Mouse (Mus musculus) lung, adult 2 months (tissue): ENCODE results near the gene Sh3d21.

ENCODE experiments used
- CTCF ChIP-seq: fragments of 200-500 bp; IDR thresholded peaks from 2 replicates; pipeline ENCODE4 v1.5.1; 2011; ENCODE audit warnings: mild to moderate bottlenecking, low read length, control low read depth; ENCODE audit not compliant: insufficient read depth
- POLR2A ChIP-seq: fragments of 200-500 bp; IDR thresholded peaks from 2 replicates; pipeline ENCODE4 v1.6.1; 2011; ENCODE audit warnings: low read depth, mild to moderate bottlenecking, control low read depth, low read length, borderline replicate concordance; ENCODE audit errors: extremely low read depth

- TF ChIP-seq POLR2A = no peak
- no peak for TF ChIP-seq CTCF
Observed at GRCm38 (mm10) chr4:126113243-126113642, 50.0 kb downstream of the Sh3d21 start.
